Mouse (Mus musculus): ENCODE data around the gene Rasgrf2. TPM values are rescaled to one million over a fixed set of nuclear protein-coding genes. Genes with fewer than 3 reads are reported as not detected.

The Rasgrf2 gene
- polyA plus RNA-seq, 1 experiment: 0.04 TPM

- H3K79me2 ChIP-seq (ENCODE audit: control insufficient read depth, insufficient read depth): no peaks in the 10 kb centered on the region
- TF ChIP-seq MYOD1 (IDR thresholded peaks at IDR 0.05; ENCODE audit: control insufficient read depth, insufficient read length, low read depth) (no peak), FOSL1 (IDR thresholded peaks at IDR 0.05; ENCODE audit: insufficient read depth, low read length, poor library complexity, severe bottlenecking) (no peak), USF1 (IDR thresholded peaks at IDR 0.05; ENCODE audit: low read depth) (no peak), CEBPB (IDR thresholded peaks at IDR 0.05; ENCODE audit: low read depth) (no peak), MAX (IDR thresholded peaks at IDR 0.05) (no peak), MYOG (IDR thresholded peaks at IDR 0.05; ENCODE audit: control insufficient read depth, extremely low read depth, insufficient read length) (no peak), CTCF (IDR thresholded peaks at IDR 0.05; ENCODE audit: control insufficient read depth, insufficient read depth, insufficient read length) (no peak)
- no peaks in the 10 kb centered on the region for H3K27me3 ChIP-seq (ENCODE audit: control insufficient read depth, insufficient read depth, insufficient read length)
- no peak overlapping the region for H3ac ChIP-seq (ENCODE audit: control insufficient read depth, insufficient read length, low read depth)
- H3K79me3 ChIP-seq (ENCODE audit: low read depth): no peaks in the 10 kb centered on the region
- H3K4me3 ChIP-seq (ENCODE audit: insufficient read depth, poor library complexity, severe bottlenecking): no peak overlapping the region
- no peaks in the 10 kb centered on the region for H3K36me3 ChIP-seq (ENCODE audit: control insufficient read depth, insufficient read depth)
Observed at GRCm38 (mm10) chr13:92030364-92031057, 100.9 kb downstream of the Rasgrf2 start.

GRCm38 (mm10) chr13:92029666-92030065, 101.8 kb downstream of the Rasgrf2 start:
- H3ac ChIP-seq (ENCODE audit: control insufficient read depth, insufficient read length, low read depth): no peak overlapping the region
- TF ChIP-seq USF1 (IDR thresholded peaks at IDR 0.05; ENCODE audit: low read depth) (no peak), MAX (IDR thresholded peaks at IDR 0.05) (no peak), FOSL1 (IDR thresholded peaks at IDR 0.05; ENCODE audit: insufficient read depth, low read length, poor library complexity, severe bottlenecking) (no peak), MYOG (IDR thresholded peaks at IDR 0.05; ENCODE audit: control insufficient read depth, extremely low read depth, insufficient read length) (no peak), CEBPB (IDR thresholded peaks at IDR 0.05; ENCODE audit: low read depth) (no peak), CTCF (IDR thresholded peaks at IDR 0.05; ENCODE audit: control insufficient read depth, insufficient read depth, insufficient read length) (no peak), MYOD1 (IDR thresholded peaks at IDR 0.05; ENCODE audit: control insufficient read depth, insufficient read length, low read depth) (no peak)
- no peak overlapping the region for H3K4me3 ChIP-seq (ENCODE audit: insufficient read depth, poor library complexity, severe bottlenecking)
- H3K36me3 ChIP-seq (ENCODE audit: control insufficient read depth, insufficient read depth): no peaks in the 10 kb centered on the region
- H3K79me2 ChIP-seq (ENCODE audit: control insufficient read depth, insufficient read depth): no peaks in the 10 kb centered on the region
- H3K79me3 ChIP-seq (ENCODE audit: low read depth): no peaks in the 10 kb centered on the region
- H3K27me3 ChIP-seq (ENCODE audit: control insufficient read depth, insufficient read depth, insufficient read length): no peaks in the 10 kb centered on the region

- H3K79me2 ChIP-seq (ENCODE audit: control insufficient read depth, insufficient read depth): no peaks in the 10 kb centered on the region
- no peak for TF ChIP-seq FOSL1 (IDR thresholded peaks at IDR 0.05; ENCODE audit: insufficient read depth, low read length, poor library complexity, severe bottlenecking)
- no peak for TF ChIP-seq USF1 (IDR thresholded peaks at IDR 0.05; ENCODE audit: low read depth)
- TF ChIP-seq MYOD1 (IDR thresholded peaks at IDR 0.05; ENCODE audit: control insufficient read depth, insufficient read length, low read depth): no peak
- no peak for TF ChIP-seq CEBPB (IDR thresholded peaks at IDR 0.05; ENCODE audit: low read depth)
- TF ChIP-seq MYOG (IDR thresholded peaks at IDR 0.05; ENCODE audit: control insufficient read depth, extremely low read depth, insufficient read length): no peak
- TF ChIP-seq MAX (IDR thresholded peaks at IDR 0.05): no peak
- TF ChIP-seq CTCF (IDR thresholded peaks at IDR 0.05; ENCODE audit: control insufficient read depth, insufficient read depth, insufficient read length): no peak
- no peak overlapping the region for H3K4me3 ChIP-seq (ENCODE audit: insufficient read depth, poor library complexity, severe bottlenecking)
- H3K36me3 ChIP-seq (ENCODE audit: control insufficient read depth, insufficient read depth): no peaks in the 10 kb centered on the region
- no peaks in the 10 kb centered on the region for H3K79me3 ChIP-seq (ENCODE audit: low read depth)
- H3K27me3 ChIP-seq (ENCODE audit: control insufficient read depth, insufficient read depth, insufficient read length): no peaks in the 10 kb centered on the region
- no peak overlapping the region for H3ac ChIP-seq (ENCODE audit: control insufficient read depth, insufficient read length, low read depth)
Observed at GRCm38 (mm10) chr13:92027951-92028350, 103.5 kb downstream of the Rasgrf2 start.

GRCm38 (mm10) chr13:92026651-92027050, 104.8 kb downstream of the Rasgrf2 start:
- no peaks in the 10 kb centered on the region for H3K27me3 ChIP-seq (ENCODE audit: control insufficient read depth, insufficient read depth, insufficient read length)
- H3K79me2 ChIP-seq (ENCODE audit: control insufficient read depth, insufficient read depth): no peaks in the 10 kb centered on the region
- H3K4me3 ChIP-seq (ENCODE audit: insufficient read depth, poor library complexity, severe bottlenecking): no peak overlapping the region
- TF ChIP-seq CEBPB (IDR thresholded peaks at IDR 0.05; ENCODE audit: low read depth): no peak
- no peak for TF ChIP-seq FOSL1 (IDR thresholded peaks at IDR 0.05; ENCODE audit: insufficient read depth, low read length, poor library complexity, severe bottlenecking)
- no peak for TF ChIP-seq USF1 (IDR thresholded peaks at IDR 0.05; ENCODE audit: low read depth)
- no peak for TF ChIP-seq MYOG (IDR thresholded peaks at IDR 0.05; ENCODE audit: control insufficient read depth, extremely low read depth, insufficient read length)
- TF ChIP-seq MYOD1 (IDR thresholded peaks at IDR 0.05; ENCODE audit: control insufficient read depth, insufficient read length, low read depth): no peak
- TF ChIP-seq CTCF (IDR thresholded peaks at IDR 0.05; ENCODE audit: control insufficient read depth, insufficient read depth, insufficient read length): no peak
- no peak for TF ChIP-seq MAX (IDR thresholded peaks at IDR 0.05)
- no peaks in the 10 kb centered on the region for H3K36me3 ChIP-seq (ENCODE audit: control insufficient read depth, insufficient read depth)
- H3ac ChIP-seq (ENCODE audit: control insufficient read depth, insufficient read length, low read depth): no peak overlapping the region
- H3K79me3 ChIP-seq (ENCODE audit: low read depth): no peaks in the 10 kb centered on the region

- Histone ChIP-seq H3ac (ENCODE audit: control insufficient read depth, insufficient read length, low read depth) (no peak overlapping the region), H3K36me3 (ENCODE audit: control insufficient read depth, insufficient read depth) (no peaks in the 10 kb centered on the region), H3K79me2 (ENCODE audit: control insufficient read depth, insufficient read depth) (no peaks in the 10 kb centered on the region), H3K79me3 (ENCODE audit: low read depth) (no peaks in the 10 kb centered on the region), H3K4me3 (ENCODE audit: insufficient read depth, poor library complexity, severe bottlenecking) (no peak overlapping the region), H3K27me3 (ENCODE audit: control insufficient read depth, insufficient read depth, insufficient read length) (no peaks in the 10 kb centered on the region)
- TF ChIP-seq CEBPB (IDR thresholded peaks at IDR 0.05; ENCODE audit: low read depth) (no peak), MYOG (IDR thresholded peaks at IDR 0.05; ENCODE audit: control insufficient read depth, extremely low read depth, insufficient read length) (no peak), MAX (IDR thresholded peaks at IDR 0.05) (no peak)
Observed at GRCm38 (mm10) chr13:92025124-92025523, 106.3 kb downstream of the Rasgrf2 start.

- H3K79me3 ChIP-seq (ENCODE audit: low read depth): no peaks in the 10 kb centered on the region
- no peaks in the 10 kb centered on the region for H3K79me2 ChIP-seq (ENCODE audit: control insufficient read depth, insufficient read depth)
- H3K27me3 ChIP-seq (ENCODE audit: control insufficient read depth, insufficient read depth, insufficient read length): no peaks in the 10 kb centered on the region
- no peak for TF ChIP-seq CEBPB (IDR thresholded peaks at IDR 0.05; ENCODE audit: low read depth)
- TF ChIP-seq MYOD1 (IDR thresholded peaks at IDR 0.05; ENCODE audit: control insufficient read depth, insufficient read length, low read depth): no peak
- no peak for TF ChIP-seq CTCF (IDR thresholded peaks at IDR 0.05; ENCODE audit: control insufficient read depth, insufficient read depth, insufficient read length)
- no peak for TF ChIP-seq USF1 (IDR thresholded peaks at IDR 0.05; ENCODE audit: low read depth)
- H3K4me3 ChIP-seq (ENCODE audit: insufficient read depth, poor library complexity, severe bottlenecking): no peak overlapping the region
- no peaks in the 10 kb centered on the region for H3K36me3 ChIP-seq (ENCODE audit: control insufficient read depth, insufficient read depth)
- no peak overlapping the region for H3ac ChIP-seq (ENCODE audit: control insufficient read depth, insufficient read length, low read depth)
Observed at GRCm38 (mm10) chr13:92022202-92022601, 109.3 kb downstream of the Rasgrf2 start.

Data from C2C12 (cell line).